Mouse (Mus musculus): ENCODE results near the gene Lrrc17. TPM values are rescaled to one million over a fixed set of nuclear protein-coding genes. Genes with fewer than 3 reads are reported as not detected.
"Not testable (repeated sequence)": the region's sequence is repeated elsewhere in the genome, so short reads cannot be mapped to it uniquely, and the experiment has no call there.

Lrrc17 gene
- polyA plus RNA-seq, 1 experiment from 2014 or later = 48.5 TPM

GRCm38 (mm10) chr5:21588220-21588619 is 44.9 kb downstream of the Lrrc17 start:
- no peaks in the 10 kb centered on the region for H3K36me3 ChIP-seq (ENCODE audit: insufficient read depth, low read length)
- H3K4me2 ChIP-seq (replicated peaks; ENCODE audit: low read depth, low read length) = no peak overlapping the region
- no peak overlapping the region for H3K27ac ChIP-seq (ENCODE audit: low read length)
- H3K27me3 ChIP-seq (ENCODE audit: insufficient read depth, low read length) = no peaks in the 10 kb centered on the region
- WGBS = 87% methylated on average over 13 of the region's 13 CpGs
- ATAC-seq (ENCODE audit: low FRiP score, low TSS enrichment) = no peak
- no peaks in the 10 kb centered on the region for H3K9me3 ChIP-seq (ENCODE audit: low read length)
- H3K4me1 ChIP-seq (ENCODE audit: insufficient read depth, low read length) = no peaks in the 10 kb centered on the region
- no peak overlapping the region for H3K4me3 ChIP-seq (ENCODE audit: low read length)
- no peak overlapping the region for H3K9ac ChIP-seq (replicated peaks; ENCODE audit: low read length)

- no peak overlapping the region for H3K27ac ChIP-seq (ENCODE audit: low read length)
- no peak overlapping the region for H3K9ac ChIP-seq (replicated peaks; ENCODE audit: low read length)
- H3K4me2 ChIP-seq (replicated peaks; ENCODE audit: low read depth, low read length) = no peak overlapping the region
- H3K9me3 ChIP-seq (ENCODE audit: low read length) = no peaks in the 10 kb centered on the region
- ATAC-seq (ENCODE audit: low FRiP score, low TSS enrichment) = no peak
- no peaks in the 10 kb centered on the region for H3K36me3 ChIP-seq (ENCODE audit: insufficient read depth, low read length)
- no peak overlapping the region for H3K4me3 ChIP-seq (ENCODE audit: low read length)
- no peaks in the 10 kb centered on the region for H3K27me3 ChIP-seq (ENCODE audit: insufficient read depth, low read length)
- 64% methylated on average over 2 of the region's 2 CpGs for WGBS
- H3K4me1 ChIP-seq (ENCODE audit: insufficient read depth, low read length) = no peaks in the 10 kb centered on the region
Observed at GRCm38 (mm10) chr5:21592106-21592505, 48.7 kb downstream of the Lrrc17 start.

- H3K9ac ChIP-seq (replicated peaks; ENCODE audit: low read length) = no peak overlapping the region
- H3K9me3 ChIP-seq (ENCODE audit: low read length) = no peaks in the 10 kb centered on the region
- no peak overlapping the region for H3K4me3 ChIP-seq (ENCODE audit: low read length)
- no peak for ATAC-seq (ENCODE audit: low FRiP score, low TSS enrichment)
- no peak overlapping the region for H3K4me2 ChIP-seq (replicated peaks; ENCODE audit: low read depth, low read length)
- no peak overlapping the region for H3K27ac ChIP-seq (ENCODE audit: low read length)
- no peaks in the 10 kb centered on the region for H3K36me3 ChIP-seq (ENCODE audit: insufficient read depth, low read length)
- WGBS = 91% methylated on average over 9 of the region's 9 CpGs
- H3K27me3 ChIP-seq (ENCODE audit: insufficient read depth, low read length) = no peaks in the 10 kb centered on the region
- H3K4me1 ChIP-seq (ENCODE audit: insufficient read depth, low read length) = no peaks in the 10 kb centered on the region
Observed at GRCm38 (mm10) chr5:21593201-21593709, 49.9 kb downstream of the Lrrc17 start.

GRCm38 (mm10) chr5:21599536-21599935 is 56.2 kb downstream of the Lrrc17 start:
- not testable (repeated sequence) for H3K27ac ChIP-seq (ENCODE audit: low read length); ATAC-seq (ENCODE audit: low FRiP score, low TSS enrichment); H3K9ac ChIP-seq (replicated peaks; ENCODE audit: low read length); H3K9me3 ChIP-seq (ENCODE audit: low read length); H3K4me1 ChIP-seq (ENCODE audit: insufficient read depth, low read length); H3K36me3 ChIP-seq (ENCODE audit: insufficient read depth, low read length); H3K4me3 ChIP-seq (ENCODE audit: low read length); H3K27me3 ChIP-seq (ENCODE audit: insufficient read depth, low read length); H3K4me2 ChIP-seq (replicated peaks; ENCODE audit: low read depth, low read length)
- 65% methylated on average over 2 of the region's 2 CpGs for WGBS

GRCm38 (mm10) chr5:21599961-21600360 is 56.6 kb downstream of the Lrrc17 start:
- Histone ChIP-seq H3K27me3 (ENCODE audit: insufficient read depth, low read length) (no peaks in the 10 kb centered on the region), H3K4me1 (ENCODE audit: insufficient read depth, low read length) (no peaks in the 10 kb centered on the region), H3K9me3 (ENCODE audit: low read length) (no peaks in the 10 kb centered on the region), H3K4me2 (replicated peaks; ENCODE audit: low read depth, low read length) (no peak overlapping the region), H3K4me3 (ENCODE audit: low read length) (no peak overlapping the region), H3K9ac (replicated peaks; ENCODE audit: low read length) (no peak overlapping the region), H3K36me3 (ENCODE audit: insufficient read depth, low read length) (no peaks in the 10 kb centered on the region), H3K27ac (ENCODE audit: low read length) (no peak overlapping the region)
- ATAC-seq (ENCODE audit: low FRiP score, low TSS enrichment) = peak; percentile 42; the same call in 1 of the 2 replicates
- 87% methylated on average over 4 of the region's 4 CpGs for WGBS

- Histone ChIP-seq H3K4me2 (replicated peaks; ENCODE audit: low read depth, low read length) (no peak overlapping the region), H3K9ac (replicated peaks; ENCODE audit: low read length) (no peak overlapping the region), H3K4me1 (ENCODE audit: insufficient read depth, low read length) (peaks cover 6% of the 10 kb centered on the region), H3K27me3 (ENCODE audit: insufficient read depth, low read length) (no peaks in the 10 kb centered on the region), H3K9me3 (ENCODE audit: low read length) (no peaks in the 10 kb centered on the region), H3K36me3 (ENCODE audit: insufficient read depth, low read length) (no peaks in the 10 kb centered on the region), H3K27ac (ENCODE audit: low read length) (no peak overlapping the region), H3K4me3 (ENCODE audit: low read length) (no peak overlapping the region)
- WGBS = 71% methylated on average over 6 of the region's 6 CpGs
- no peak for ATAC-seq (ENCODE audit: low FRiP score, low TSS enrichment)
Observed at GRCm38 (mm10) chr5:21605936-21606335, 62.6 kb downstream of the Lrrc17 start.

GRCm38 (mm10) chr5:21608311-21609304 is 65.2 kb downstream of the Lrrc17 start:
- 32% methylated on average over 12 of the region's 12 CpGs for WGBS
- Histone ChIP-seq H3K27ac (ENCODE audit: low read length) (no peak overlapping the region), H3K9me3 (ENCODE audit: low read length) (no peaks in the 10 kb centered on the region), H3K36me3 (ENCODE audit: insufficient read depth, low read length) (no peaks in the 10 kb centered on the region), H3K9ac (replicated peaks; ENCODE audit: low read length) (no peak overlapping the region), H3K4me1 (ENCODE audit: insufficient read depth, low read length) (peaks cover 6% of the 10 kb centered on the region), H3K4me3 (ENCODE audit: low read length) (no peak overlapping the region), H3K27me3 (ENCODE audit: insufficient read depth, low read length) (no peaks in the 10 kb centered on the region), H3K4me2 (replicated peaks; ENCODE audit: low read depth, low read length) (no peak overlapping the region)
- peak; percentile 27; the same call in 1 of the 2 replicates for ATAC-seq (ENCODE audit: low FRiP score, low TSS enrichment)

GRCm38 (mm10) chr5:21610996-21611395 is 67.6 kb downstream of the Lrrc17 start:
- Histone ChIP-seq H3K4me2 (replicated peaks; ENCODE audit: low read depth, low read length) (no peak overlapping the region), H3K27ac (ENCODE audit: low read length) (no peak overlapping the region), H3K36me3 (ENCODE audit: insufficient read depth, low read length) (no peaks in the 10 kb centered on the region), H3K9me3 (ENCODE audit: low read length) (no peaks in the 10 kb centered on the region), H3K27me3 (ENCODE audit: insufficient read depth, low read length) (no peaks in the 10 kb centered on the region), H3K4me3 (ENCODE audit: low read length) (no peak overlapping the region), H3K9ac (replicated peaks; ENCODE audit: low read length) (no peak overlapping the region), H3K4me1 (ENCODE audit: insufficient read depth, low read length) (peaks cover 6% of the 10 kb centered on the region)
- WGBS = 64% methylated on average over 3 of the region's 3 CpGs
- ATAC-seq (ENCODE audit: low FRiP score, low TSS enrichment) = no peak

GRCm38 (mm10) chr5:21614299-21614698 is 70.9 kb downstream of the Lrrc17 start:
- ATAC-seq (ENCODE audit: low FRiP score, low TSS enrichment); H3K4me1 ChIP-seq (ENCODE audit: insufficient read depth, low read length); H3K9ac ChIP-seq (replicated peaks; ENCODE audit: low read length); H3K4me3 ChIP-seq (ENCODE audit: low read length); H3K27me3 ChIP-seq (ENCODE audit: insufficient read depth, low read length); H3K27ac ChIP-seq (ENCODE audit: low read length); H3K9me3 ChIP-seq (ENCODE audit: low read length); H3K36me3 ChIP-seq (ENCODE audit: insufficient read depth, low read length); H3K4me2 ChIP-seq (replicated peaks; ENCODE audit: low read depth, low read length): not testable (repeated sequence)
- 97% methylated on average over 11 of the region's 11 CpGs for WGBS

GRCm38 (mm10) chr5:21616450-21617009 is 73.2 kb downstream of the Lrrc17 start:
- H3K4me1 ChIP-seq (ENCODE audit: insufficient read depth, low read length) = no peaks in the 10 kb centered on the region
- WGBS = 82% methylated on average over 3 of the region's 3 CpGs
- no peak overlapping the region for H3K4me2 ChIP-seq (replicated peaks; ENCODE audit: low read depth, low read length)
- H3K27ac ChIP-seq (ENCODE audit: low read length) = no peak overlapping the region
- H3K36me3 ChIP-seq (ENCODE audit: insufficient read depth, low read length) = no peaks in the 10 kb centered on the region
- no peak overlapping the region for H3K4me3 ChIP-seq (ENCODE audit: low read length)
- no peak overlapping the region for H3K9ac ChIP-seq (replicated peaks; ENCODE audit: low read length)
- no peaks in the 10 kb centered on the region for H3K9me3 ChIP-seq (ENCODE audit: low read length)
- ATAC-seq (ENCODE audit: low FRiP score, low TSS enrichment) = no peak
- no peaks in the 10 kb centered on the region for H3K27me3 ChIP-seq (ENCODE audit: insufficient read depth, low read length)

Measured in kidney, embryonic 16.5 days (tissue).